Mouse (Mus musculus): ENCODE data around the gene Rgma. TPM values are rescaled to one million over a fixed set of nuclear protein-coding genes. Genes with fewer than 3 reads are reported as not detected.

The Rgma gene
- polyA plus RNA-seq, 1 experiment: 33.5 TPM

- no peak for TF ChIP-seq POLR2A (IDR thresholded peaks at IDR 0.05; ENCODE audit: borderline replicate concordance, insufficient read depth, low read length)
- TF ChIP-seq CTCF (IDR thresholded peaks at IDR 0.05; ENCODE audit: borderline replicate concordance, insufficient read depth, low read depth, low read length): no peak
- Histone ChIP-seq H3K27me3 (ENCODE audit: control insufficient read depth, insufficient read depth, low read length) (no peaks in the 10 kb centered on the region), H3K4me1 (ENCODE audit: control insufficient read depth, insufficient read depth, low read length) (peaks cover 11% of the 10 kb centered on the region), H3K27ac (ENCODE audit: insufficient read depth, low read length) (no peak overlapping the region), H3K4me3 (replicated peaks; ENCODE audit: insufficient read depth, low read depth, low read length) (no peak overlapping the region)
- WGBS: 95% methylated on average over 4 of the region's 4 CpGs
- DNase-seq: no peak
Measured at GRCm38 (mm10) chr7:73451594-73451993, 76.3 kb downstream of the Rgma start.

- WGBS: 94% methylated on average over 3 of the region's 3 CpGs
- no peak overlapping the region for H3K4me3 ChIP-seq (replicated peaks; ENCODE audit: insufficient read depth, low read depth, low read length)
- DNase-seq: no peak
- H3K27ac ChIP-seq (ENCODE audit: insufficient read depth, low read length): no peak overlapping the region
- H3K27me3 ChIP-seq (ENCODE audit: control insufficient read depth, insufficient read depth, low read length): no peaks in the 10 kb centered on the region
- no peak for TF ChIP-seq CTCF (IDR thresholded peaks at IDR 0.05; ENCODE audit: borderline replicate concordance, insufficient read depth, low read depth, low read length)
- TF ChIP-seq POLR2A (IDR thresholded peaks at IDR 0.05; ENCODE audit: borderline replicate concordance, insufficient read depth, low read length): no peak
- H3K4me1 ChIP-seq (ENCODE audit: control insufficient read depth, insufficient read depth, low read length): peaks cover 11% of the 10 kb centered on the region
Measured at GRCm38 (mm10) chr7:73452187-73452808, 77.0 kb downstream of the Rgma start.

DNA sequence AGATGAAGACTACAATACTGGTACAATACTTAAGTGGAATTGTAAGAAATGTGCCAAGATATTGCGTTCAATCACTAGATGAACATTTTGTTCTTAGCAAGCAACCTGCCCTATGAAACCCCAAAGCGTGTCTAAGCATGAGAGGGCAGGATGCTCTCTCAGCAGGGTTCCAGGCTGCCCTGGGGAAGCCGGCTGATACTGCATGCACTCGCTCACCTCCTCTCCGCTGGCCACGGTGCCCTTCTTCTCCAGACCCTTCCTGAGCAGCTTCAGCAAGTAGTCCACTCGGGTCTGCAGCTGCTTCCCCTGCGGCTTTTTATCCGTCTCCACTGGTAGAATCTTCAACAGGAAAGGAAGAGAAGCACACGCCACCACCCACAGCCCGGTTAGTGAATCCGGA is 78.8 kb downstream of the Rgma start:
- H3K27ac ChIP-seq (ENCODE audit: insufficient read depth, low read length): peak overlapping the region; percentile 4; the same call in 1 of the 2 replicates
- H3K4me3 ChIP-seq (replicated peaks; ENCODE audit: insufficient read depth, low read depth, low read length): no peak overlapping the region
- H3K27me3 ChIP-seq (ENCODE audit: control insufficient read depth, insufficient read depth, low read length): no peaks in the 10 kb centered on the region
- DNase-seq: peak; percentile 53
- WGBS: 40% methylated on average over 12 of the region's 12 CpGs
- TF ChIP-seq POLR2A (IDR thresholded peaks at IDR 0.05; ENCODE audit: borderline replicate concordance, insufficient read depth, low read length) (no peak), CTCF (IDR thresholded peaks at IDR 0.05; ENCODE audit: borderline replicate concordance, insufficient read depth, low read depth, low read length) (no peak)
- H3K4me1 ChIP-seq (ENCODE audit: control insufficient read depth, insufficient read depth, low read length): peaks cover 11% of the 10 kb centered on the region

DNA sequence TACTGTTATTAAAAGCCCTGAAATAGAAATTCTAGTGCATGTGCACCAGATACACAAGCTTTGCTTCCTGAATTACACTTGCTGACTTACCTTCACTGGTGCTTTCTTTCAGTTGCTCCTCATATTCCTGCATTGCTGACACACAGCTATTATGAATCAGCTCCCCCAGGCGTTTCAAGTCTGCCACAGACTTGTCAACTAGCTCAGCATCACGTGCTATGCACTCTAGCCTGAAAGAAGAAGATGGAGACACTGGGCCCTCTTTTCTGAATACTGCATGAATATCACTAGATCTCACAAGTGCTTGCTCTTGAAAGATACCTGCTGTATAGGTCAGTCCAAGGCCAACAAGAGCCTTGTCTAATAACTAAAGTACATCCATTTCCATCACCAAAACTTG is 88.2 kb downstream of the Rgma start:
- 81% methylated on average over 2 of the region's 2 CpGs for WGBS
- DNase-seq: no peak
- no peaks in the 10 kb centered on the region for H3K4me1 ChIP-seq (ENCODE audit: control insufficient read depth, insufficient read depth, low read length)

GRCm38 (mm10) chr7:73467741-73468140 is 92.4 kb downstream of the Rgma start:
- TF ChIP-seq CTCF (IDR thresholded peaks at IDR 0.05; ENCODE audit: borderline replicate concordance, insufficient read depth, low read depth, low read length) (no peak), POLR2A (IDR thresholded peaks at IDR 0.05; ENCODE audit: borderline replicate concordance, insufficient read depth, low read length) (no peak)
- Histone ChIP-seq H3K27me3 (ENCODE audit: control insufficient read depth, insufficient read depth, low read length) (no peaks in the 10 kb centered on the region), H3K27ac (ENCODE audit: insufficient read depth, low read length) (no peak overlapping the region), H3K4me3 (replicated peaks; ENCODE audit: insufficient read depth, low read depth, low read length) (no peak overlapping the region), H3K4me1 (ENCODE audit: control insufficient read depth, insufficient read depth, low read length) (no peaks in the 10 kb centered on the region)
- no peak for DNase-seq
- 95% methylated on average over 3 of the region's 3 CpGs for WGBS

More for the DNA sequence above, 88.2 kb downstream of the Rgma start:
- H3K27me3 ChIP-seq (ENCODE audit: control insufficient read depth, insufficient read depth, low read length): no peaks in the 10 kb centered on the region
- no peak overlapping the region for H3K4me3 ChIP-seq (replicated peaks; ENCODE audit: insufficient read depth, low read depth, low read length)
- no peak overlapping the region for H3K27ac ChIP-seq (ENCODE audit: insufficient read depth, low read length)
- no peak for TF ChIP-seq CTCF (IDR thresholded peaks at IDR 0.05; ENCODE audit: borderline replicate concordance, insufficient read depth, low read depth, low read length)
- no peak for TF ChIP-seq POLR2A (IDR thresholded peaks at IDR 0.05; ENCODE audit: borderline replicate concordance, insufficient read depth, low read length)

Other genes with a start within 250 kb of the Rgma start
- 49.2 and 50.5 TPM in 2 replicates for gene Chd2, start 166.3 kb downstream of the Rgma start, polyA plus RNA-seq (2012; rRNA removed)

All from cerebellum, adult 2 months (tissue).